Mouse (Mus musculus): ENCODE results near the gene Hmgb2.

Hmgb2 gene

GRCm38 (mm10) chr8:57563726-57564125, 52.0 kb downstream of the Hmgb2 start:
- DNase-seq, result no peak

GRCm38 (mm10) chr8:57565039-57565438, 53.3 kb downstream of the Hmgb2 start:
- DNase-seq, result no peak

Measured in cerebellum, adult 8-10 months (tissue).